Mouse (Mus musculus) activated CD4-positive, CD25-positive, alpha-beta regulatory T cell, adult 9 weeks (primary cell): ENCODE measurements around the gene Ndufb8. TPM values are rescaled to one million over a fixed set of nuclear protein-coding genes. Genes with fewer than 3 reads are reported as not detected.

ENCODE experiments used
- polyA plus RNA-seq: library from polyadenylated mRNA; unstranded; fragments of 100-300 nt; shearing (Covaris generic); gene quantifications from one replicate; pipeline ENCODE4 v1.2.1, GENCODE M21; 2017

Gene Ndufb8
- 337 TPM for polyA plus RNA-seq

GRCm38 (mm10) chr19:44554861-44555590 lies at the start of gene Ndufb8:
TSS of gene Ndufb8 (minus strand) at chr19:44555440.

GRCm38 (mm10) chr19:44562652-44563206 lies 7.5 kb upstream of the Ndufb8 start, which contains the start of gene Hif1an:
TSS of gene Hif1an (plus strand) at chr19:44562850.

GRCm38 (mm10) chr19:44552731-44553130 lies 2.5 kb downstream of the Ndufb8 start, which contains the start of gene Gm20538:
TSS of gene Gm20538 (minus strand) at chr19:44552831.

GRCm38 (mm10) chr19:44545321-44546041 lies 9.8 kb downstream of the Ndufb8 start, which contains the start of gene Sec31b:
TSS of gene Sec31b (minus strand) at chr19:44545864.

Other genes starting within 250 kb of the Ndufb8 start
- gene Scd4, start 222.3 kb downstream of the Ndufb8 start, polyA plus RNA-seq = 0.39 TPM
- 0.99 TPM for gene Scd1, start 147.6 kb downstream of the Ndufb8 start, polyA plus RNA-seq
- not detected for gene Wnt8b, start 62.0 kb downstream of the Ndufb8 start, polyA plus RNA-seq
- 5.9 TPM for gene Sec31b, start 9.6 kb downstream of the Ndufb8 start, polyA plus RNA-seq
- 10.7 TPM for gene Gm20538, start 2.6 kb downstream of the Ndufb8 start, polyA plus RNA-seq
- gene Hif1an, start 7.4 kb upstream of the Ndufb8 start, polyA plus RNA-seq = 47.0 TPM
- gene Pax2, start 200.6 kb upstream of the Ndufb8 start, polyA plus RNA-seq = not detected